Mouse (Mus musculus): ENCODE results near the gene Fcrl5. TPM values are rescaled to one million over a fixed set of nuclear protein-coding genes. Genes with fewer than 3 reads are reported as not detected.
A peak's percentile ranks its signal among the peaks of the same experiment; 100 is the strongest.

The Fcrl5 gene
- polyA plus RNA-seq, 1 experiment from 2014 or later, result not detected

GRCm38 (mm10) chr3:87533667-87534378 is 98.2 kb downstream of the Fcrl5 start:
- H3K9me3 ChIP-seq (ENCODE audit: control insufficient read depth, low read length), result no peaks in the 10 kb centered on the region
- H3K4me3 ChIP-seq (ENCODE audit: low read length), result no peak overlapping the region
- H3K4me2 ChIP-seq (ENCODE audit: low read depth, low read length), result no peak overlapping the region
- no peaks in the 10 kb centered on the region for H3K27me3 ChIP-seq (ENCODE audit: control insufficient read depth, insufficient read depth, low read depth, low read length)
- WGBS, result 71% methylated on average over 7 of the region's 7 CpGs
- H3K27ac ChIP-seq (ENCODE audit: low read length), result peak overlapping the region; percentile 58
- no peak overlapping the region for H3K9ac ChIP-seq (ENCODE audit: low read length)
- H3K36me3 ChIP-seq (ENCODE audit: control insufficient read depth, insufficient read depth, low read length), result peaks cover 57% of the 10 kb centered on the region
- H3K4me1 ChIP-seq (replicated peaks; ENCODE audit: control insufficient read depth, insufficient read depth, low read length), result peaks cover 1% of the 10 kb centered on the region; the same call in 1 of the 2 replicates
- peak; percentile 73 for ATAC-seq (ENCODE audit: low read depth)

DNA sequence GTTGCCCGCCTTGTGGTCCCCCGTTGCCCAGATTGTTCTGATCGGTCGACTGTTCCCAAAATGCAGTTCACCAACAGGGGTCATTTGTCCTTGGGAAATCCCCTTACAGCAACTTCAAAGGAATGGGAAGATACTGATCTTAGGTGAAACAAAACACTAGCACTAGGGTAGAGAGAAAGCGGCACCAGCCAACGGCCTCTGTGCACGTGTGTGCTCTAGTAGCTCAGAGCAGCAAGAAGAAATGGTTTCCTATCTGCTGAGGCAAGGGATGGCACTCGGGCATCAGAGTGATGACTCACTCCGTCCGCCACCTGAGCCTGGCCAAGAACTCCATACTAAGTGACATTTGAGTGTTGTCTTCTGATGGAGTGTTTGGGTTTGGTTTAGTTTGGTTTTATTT is 102.5 kb downstream of the Fcrl5 start:
- Histone ChIP-seq H3K4me3 (ENCODE audit: low read length) (no peak overlapping the region), H3K9me3 (ENCODE audit: control insufficient read depth, low read length) (no peaks in the 10 kb centered on the region), H3K4me1 (replicated peaks; ENCODE audit: control insufficient read depth, insufficient read depth, low read length) (peaks cover 2% of the 10 kb centered on the region; the same call in 1 of the 2 replicates), H3K27me3 (ENCODE audit: control insufficient read depth, insufficient read depth, low read depth, low read length) (no peaks in the 10 kb centered on the region), H3K9ac (ENCODE audit: low read length) (no peak overlapping the region), H3K36me3 (ENCODE audit: control insufficient read depth, insufficient read depth, low read length) (peaks cover 29% of the 10 kb centered on the region), H3K27ac (ENCODE audit: low read length) (no peak overlapping the region), H3K4me2 (ENCODE audit: low read depth, low read length) (no peak overlapping the region)
- no peak for ATAC-seq (ENCODE audit: low read depth)
- 57% methylated on average over 10 of the region's 10 CpGs for WGBS

DNA sequence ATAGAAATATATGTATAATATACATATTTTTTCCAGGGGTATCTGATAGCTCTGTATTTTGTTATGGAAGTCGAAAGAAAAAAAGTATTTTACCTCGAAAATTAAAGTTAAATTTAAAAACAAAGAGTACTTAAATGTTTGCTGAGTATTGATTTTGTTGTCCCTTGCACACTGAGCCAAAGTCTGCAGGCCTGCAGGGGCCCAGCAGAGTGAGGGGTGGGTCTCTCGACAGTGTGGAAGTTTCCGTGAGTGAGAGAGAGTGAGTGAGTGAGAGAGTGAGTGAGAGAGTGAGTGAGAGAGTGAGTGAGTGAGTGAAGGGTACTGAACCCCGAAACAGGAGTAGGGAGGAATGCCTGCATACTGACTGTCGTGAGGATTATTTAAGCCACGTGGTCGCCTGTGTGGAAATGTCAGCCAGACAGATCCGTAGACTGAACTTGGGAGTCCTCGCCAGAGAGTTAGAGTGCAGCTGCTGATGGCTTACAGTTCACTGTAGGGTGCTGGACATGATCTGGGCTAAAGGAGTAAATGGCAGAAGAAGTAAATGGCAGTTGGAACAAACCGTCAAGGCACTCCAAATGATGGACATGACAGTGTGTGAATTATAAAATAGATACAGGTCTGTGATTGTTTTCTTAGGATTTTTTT is 104.6 kb downstream of the Fcrl5 start:
- no peak overlapping the region for H3K4me2 ChIP-seq (ENCODE audit: low read depth, low read length)
- no peak for ATAC-seq (ENCODE audit: low read depth)
- WGBS, result 59% methylated on average over 11 of the region's 11 CpGs
- H3K9ac ChIP-seq (ENCODE audit: low read length), result no peak overlapping the region
- H3K4me3 ChIP-seq (ENCODE audit: low read length), result no peak overlapping the region
- no peak overlapping the region for H3K27ac ChIP-seq (ENCODE audit: low read length)
- peaks cover 2% of the 10 kb centered on the region; the same call in 1 of the 2 replicates for H3K4me1 ChIP-seq (replicated peaks; ENCODE audit: control insufficient read depth, insufficient read depth, low read length)
- peaks cover 20% of the 10 kb centered on the region for H3K36me3 ChIP-seq (ENCODE audit: control insufficient read depth, insufficient read depth, low read length)
- no peaks in the 10 kb centered on the region for H3K27me3 ChIP-seq (ENCODE audit: control insufficient read depth, insufficient read depth, low read depth, low read length)
- no peaks in the 10 kb centered on the region for H3K9me3 ChIP-seq (ENCODE audit: control insufficient read depth, low read length)

DNA sequence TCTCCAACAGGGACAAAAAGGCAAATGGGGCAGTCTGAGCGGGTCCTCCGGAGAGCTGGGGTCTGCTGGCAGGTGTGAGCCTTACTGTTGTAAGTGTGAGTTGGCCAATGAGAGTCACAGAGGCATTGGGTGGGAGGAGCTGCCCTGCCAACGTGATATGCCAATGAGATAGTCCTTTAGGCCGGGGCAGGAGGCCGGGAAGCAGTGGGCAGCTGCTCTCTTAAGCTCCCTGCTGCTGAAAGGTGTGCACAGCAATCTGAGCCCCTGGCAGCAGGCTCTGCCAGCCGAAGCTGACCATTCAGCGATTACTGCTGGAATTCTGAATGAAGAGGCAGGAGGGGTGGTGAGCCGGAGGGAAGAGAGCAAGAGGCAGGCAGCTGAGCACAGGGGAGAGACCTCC is 105.1 kb downstream of the Fcrl5 start:
- no peaks in the 10 kb centered on the region for H3K9me3 ChIP-seq (ENCODE audit: control insufficient read depth, low read length)
- peaks cover 2% of the 10 kb centered on the region; the same call in 1 of the 2 replicates for H3K4me1 ChIP-seq (replicated peaks; ENCODE audit: control insufficient read depth, insufficient read depth, low read length)
- H3K4me2 ChIP-seq (ENCODE audit: low read depth, low read length), result no peak overlapping the region
- ATAC-seq (ENCODE audit: low read depth), result no peak
- H3K27ac ChIP-seq (ENCODE audit: low read length), result no peak overlapping the region
- no peak overlapping the region for H3K4me3 ChIP-seq (ENCODE audit: low read length)
- 28% methylated on average over 8 of the region's 8 CpGs for WGBS
- no peak overlapping the region for H3K9ac ChIP-seq (ENCODE audit: low read length)
- H3K27me3 ChIP-seq (ENCODE audit: control insufficient read depth, insufficient read depth, low read depth, low read length), result no peaks in the 10 kb centered on the region
- peaks cover 14% of the 10 kb centered on the region for H3K36me3 ChIP-seq (ENCODE audit: control insufficient read depth, insufficient read depth, low read length)

GRCm38 (mm10) chr3:87542481-87543215 is 107.1 kb downstream of the Fcrl5 start:
- peaks cover 2% of the 10 kb centered on the region; the same call in 1 of the 2 replicates for H3K4me1 ChIP-seq (replicated peaks; ENCODE audit: control insufficient read depth, insufficient read depth, low read length)
- no peak overlapping the region for H3K27ac ChIP-seq (ENCODE audit: low read length)
- no peak for ATAC-seq (ENCODE audit: low read depth)
- H3K4me2 ChIP-seq (ENCODE audit: low read depth, low read length), result no peak overlapping the region
- H3K9ac ChIP-seq (ENCODE audit: low read length), result no peak overlapping the region
- H3K27me3 ChIP-seq (ENCODE audit: control insufficient read depth, insufficient read depth, low read depth, low read length), result no peaks in the 10 kb centered on the region
- H3K4me3 ChIP-seq (ENCODE audit: low read length), result no peak overlapping the region
- 73% methylated on average over 7 of the region's 7 CpGs for WGBS
- H3K9me3 ChIP-seq (ENCODE audit: control insufficient read depth, low read length), result no peaks in the 10 kb centered on the region
- peaks cover 3% of the 10 kb centered on the region; the same call in 1 of the 2 replicates for H3K36me3 ChIP-seq (ENCODE audit: control insufficient read depth, insufficient read depth, low read length)

GRCm38 (mm10) chr3:87545554-87545953 is 110.0 kb downstream of the Fcrl5 start:
- H3K9me3 ChIP-seq (ENCODE audit: control insufficient read depth, low read length), result no peaks in the 10 kb centered on the region

GRCm38 (mm10) chr3:87546291-87546721 is 110.7 kb downstream of the Fcrl5 start:
- H3K36me3 ChIP-seq (ENCODE audit: control insufficient read depth, insufficient read depth, low read length), result no peaks in the 10 kb centered on the region
- no peak overlapping the region for H3K4me3 ChIP-seq (ENCODE audit: low read length)
- no peak overlapping the region for H3K4me2 ChIP-seq (ENCODE audit: low read depth, low read length)
- no peaks in the 10 kb centered on the region for H3K4me1 ChIP-seq (replicated peaks; ENCODE audit: control insufficient read depth, insufficient read depth, low read length)
- WGBS, result 77% methylated on average over 10 of the region's 10 CpGs
- no peak for ATAC-seq (ENCODE audit: low read depth)
- H3K27ac ChIP-seq (ENCODE audit: low read length), result no peak overlapping the region
- H3K9me3 ChIP-seq (ENCODE audit: control insufficient read depth, low read length), result no peaks in the 10 kb centered on the region
- H3K27me3 ChIP-seq (ENCODE audit: control insufficient read depth, insufficient read depth, low read depth, low read length), result peaks cover 8% of the 10 kb centered on the region
- H3K9ac ChIP-seq (ENCODE audit: low read length), result no peak overlapping the region

More at GRCm38 (mm10) chr3:87545554-87545953, 110.0 kb downstream of the Fcrl5 start:
- no peak for ATAC-seq (ENCODE audit: low read depth)
- no peak overlapping the region for H3K4me2 ChIP-seq (ENCODE audit: low read depth, low read length)
- no peak overlapping the region for H3K4me3 ChIP-seq (ENCODE audit: low read length)
- H3K9ac ChIP-seq (ENCODE audit: low read length), result no peak overlapping the region
- no peak overlapping the region for H3K27ac ChIP-seq (ENCODE audit: low read length)
- peaks cover 2% of the 10 kb centered on the region; the same call in 1 of the 2 replicates for H3K27me3 ChIP-seq (ENCODE audit: control insufficient read depth, insufficient read depth, low read depth, low read length)
- H3K36me3 ChIP-seq (ENCODE audit: control insufficient read depth, insufficient read depth, low read length), result no peaks in the 10 kb centered on the region
- 77% methylated on average over 3 of the region's 3 CpGs for WGBS
- no peaks in the 10 kb centered on the region for H3K4me1 ChIP-seq (replicated peaks; ENCODE audit: control insufficient read depth, insufficient read depth, low read length)

DNA sequence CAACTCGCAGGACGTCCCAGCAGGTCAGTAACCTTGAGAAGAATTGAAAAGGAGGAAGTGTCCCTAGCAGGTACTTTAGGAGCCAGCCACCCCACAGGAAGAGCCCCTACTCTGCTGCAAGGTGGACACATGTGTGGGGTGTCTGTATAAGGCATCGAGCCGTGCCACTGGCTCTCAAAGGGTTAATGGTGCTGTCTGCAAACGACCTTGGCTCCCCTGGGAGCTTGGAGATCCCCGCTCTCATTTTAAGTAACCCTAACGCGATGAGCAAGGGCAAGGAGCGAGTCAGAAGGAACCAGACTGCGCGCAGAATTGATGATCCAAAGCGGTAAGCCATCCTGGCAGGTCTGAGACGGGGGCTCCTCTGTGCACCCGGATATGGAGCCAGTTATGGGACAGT is 114.3 kb downstream of the Fcrl5 start:
- no peak for ATAC-seq (ENCODE audit: low read depth)
- Histone ChIP-seq H3K4me1 (replicated peaks; ENCODE audit: control insufficient read depth, insufficient read depth, low read length) (no peaks in the 10 kb centered on the region), H3K36me3 (ENCODE audit: control insufficient read depth, insufficient read depth, low read length) (no peaks in the 10 kb centered on the region), H3K4me3 (ENCODE audit: low read length) (no peak overlapping the region), H3K9ac (ENCODE audit: low read length) (no peak overlapping the region), H3K4me2 (ENCODE audit: low read depth, low read length) (no peak overlapping the region), H3K9me3 (ENCODE audit: control insufficient read depth, low read length) (no peaks in the 10 kb centered on the region), H3K27me3 (ENCODE audit: control insufficient read depth, insufficient read depth, low read depth, low read length) (peaks cover 8% of the 10 kb centered on the region), H3K27ac (ENCODE audit: low read length) (no peak overlapping the region)
- WGBS, result 26% methylated on average over 14 of the region's 14 CpGs
